ENCODE assay signal across 20 mouse cellular contexts in genomic region chr2:79518046-79518750, GRCm38 (mm10).
DNase-seq lines count a peak whose midpoint lies in the region; ATAC-seq and TF ChIP-seq lines count a peak whose summit lies in the region.
"Had no signal": no experiment of that assay in that cellular context is flagged by ENCODE, and none has a peak within 500 bp of the region (broad histone marks: within the 10 kb centered on the region; RNA-seq: fewer than 3 reads in every experiment).

No protein-coding gene starts in this region.

- H3K9ac ChIP-seq in lung, postnatal 0 days (replicated peaks; ENCODE audit: low read depth) = no peak overlapping the region
- H3K9ac ChIP-seq in intestine, embryonic 16.5 days (ENCODE audit: low read depth, low read length) = no peak overlapping the region
- H3K9ac ChIP-seq: neural tube, embryonic 12.5 days had no signal

- no peaks in the 10 kb centered on the region for H3K36me3 ChIP-seq in lung, postnatal 0 days (ENCODE audit: insufficient read depth, low read length)
- no peaks in the 10 kb centered on the region for H3K36me3 ChIP-seq in myocyte (ENCODE audit: control insufficient read depth, insufficient read depth)
- no peaks in the 10 kb centered on the region for H3K36me3 ChIP-seq in intestine, embryonic 16.5 days (ENCODE audit: control insufficient read depth, insufficient read depth, low read length)
- H3K36me3 ChIP-seq: limb, embryonic 10.5 days; neural tube, embryonic 12.5 days had no signal

- H3ac ChIP-seq in myocyte (ENCODE audit: control insufficient read depth, insufficient read length) = no peak overlapping the region

- no peaks in the 10 kb centered on the region for H3K4me1 ChIP-seq in lung, postnatal 0 days (ENCODE audit: insufficient read depth, low read depth, low read length)
- H3K4me1 ChIP-seq in intestine, embryonic 16.5 days (ENCODE audit: control insufficient read depth, insufficient read depth, low read length) = 0 out of 2 replicates have a peak, but pooled peaks cover 5% of the 10 kb centered on the region
- H3K4me1 ChIP-seq: limb, embryonic 10.5 days; neural tube, embryonic 12.5 days had no signal

- no peak overlapping the region for H3K4me3 ChIP-seq in lung, postnatal 0 days (ENCODE audit: low read depth, low read length)
- H3K4me3 ChIP-seq in myocyte = no peak overlapping the region
- no peak overlapping the region for H3K4me3 ChIP-seq in intestine, embryonic 16.5 days (ENCODE audit: low read length)
- H3K4me3 ChIP-seq: limb, embryonic 10.5 days; neural tube, embryonic 12.5 days had no signal

- DNase-seq in adrenal gland, postnatal 14 days = peak; percentile 5
- no peak for DNase-seq in adrenal gland, postnatal 10 days
- peak; percentile 74 for DNase-seq in lung, postnatal 0 days (ENCODE audit: low spot score)
- no peak for DNase-seq in spleen, adult 18-20 months
- DNase-seq: B cell, adult 2 months; cerebellum, adult 18-20 months; cerebellum, postnatal 36 days; gastrocnemius, postnatal 25 days; heart, postnatal 14 days; kidney, adult 2 months; kidney, postnatal 14 days; right cerebral cortex, postnatal 25 days had no signal

- TF ChIP-seq POLR2A in myocyte (IDR thresholded peaks at IDR 0.05; ENCODE audit: insufficient read length, low read depth) = no peak

- H3K9me3 ChIP-seq in lung, postnatal 0 days (ENCODE audit: low read length) = no peaks in the 10 kb centered on the region
- H3K9me3 ChIP-seq in intestine, embryonic 16.5 days (ENCODE audit: control insufficient read depth, low read length) = no peaks in the 10 kb centered on the region
- H3K9me3 ChIP-seq: limb, embryonic 10.5 days; neural tube, embryonic 12.5 days had no signal

- no peaks in the 10 kb centered on the region for H3K27me3 ChIP-seq in lung, postnatal 0 days (replicated peaks; ENCODE audit: insufficient read depth, low read length)
- H3K27me3 ChIP-seq in myocyte (ENCODE audit: control insufficient read depth, insufficient read depth, insufficient read length) = no peaks in the 10 kb centered on the region
- H3K27me3 ChIP-seq in intestine, embryonic 16.5 days (replicated peaks; ENCODE audit: control insufficient read depth, insufficient read depth, low read length) = no peaks in the 10 kb centered on the region
- H3K27me3 ChIP-seq: neural tube, embryonic 12.5 days had no signal

- WGBS in lung, postnatal 0 days = 38% methylated on average over 8 of the region's 8 CpGs
- 77% methylated on average over 8 of the region's 8 CpGs for WGBS in intestine, embryonic 16.5 days

- TF ChIP-seq EP300 in lung, postnatal 0 days (IDR thresholded peaks at IDR 0.05) = peak; percentile 30; the same call in 1 of the 2 replicates

- no peak overlapping the region for H3K27ac ChIP-seq in lung, postnatal 0 days (ENCODE audit: low read length)
- H3K27ac ChIP-seq in intestine, embryonic 16.5 days (ENCODE audit: low read length) = no peak overlapping the region
- H3K27ac ChIP-seq: limb, embryonic 10.5 days; neural tube, embryonic 12.5 days had no signal

- no peak overlapping the region for H3K4me2 ChIP-seq in lung, postnatal 0 days (replicated peaks; ENCODE audit: low read depth, low read length)
- peak overlapping the region; percentile 35 for H3K4me2 ChIP-seq in myocyte (ENCODE audit: low read depth)
- H3K4me2 ChIP-seq in intestine, embryonic 16.5 days (ENCODE audit: low read depth, low read length) = no peak overlapping the region
- H3K4me2 ChIP-seq: heart, embryonic 11.5 days; liver, embryonic 11.5 days; neural tube, embryonic 12.5 days had no signal

- peak; percentile 69 for ATAC-seq in common myeloid progenitor, adult 5-6 weeks (replicated peaks; ENCODE audit: low read depth, poor library complexity, severe bottlenecking)
- ATAC-seq in lung, postnatal 0 days = peak; percentile 82
- no peak for ATAC-seq in megakaryocyte-erythroid progenitor cell, adult 5-6 weeks (replicated peaks; ENCODE audit: low FRiP score, low TSS enrichment, poor library complexity, severe bottlenecking)
- ATAC-seq in intestine, embryonic 16.5 days = no peak

- TF ChIP-seq CTCF in lung, postnatal 0 days (IDR thresholded peaks at IDR 0.05) = no peak

- H3K79me2 ChIP-seq in myocyte (ENCODE audit: control insufficient read depth, insufficient read depth) = no peaks in the 10 kb centered on the region

TF ChIP-seq in myocyte, 11 proteins besides CTCF, POLR2A, EP300 and RAD21:
- peak; percentile 46; the same call in 1 of the 2 replicates for TF ChIP-seq CEBPB (IDR thresholded peaks at IDR 0.05; ENCODE audit: insufficient read depth, poor library complexity, severe bottlenecking)
- no peak for TF ChIP-seq E2F4 (IDR thresholded peaks at IDR 0.05; ENCODE audit: insufficient read depth)
- TF ChIP-seq MYOG (IDR thresholded peaks at IDR 0.05; ENCODE audit: control insufficient read depth in 1 of 3, insufficient read depth in 1 of 3, insufficient read length in 2 of 3, low read depth in 2 of 3) = no peak

Comparison
In these comparisons a context has a peak if more than half of its experiments do, and no peak if none do; other contexts are left out.
1. DNase-seq: peak in adrenal gland, postnatal 14 days (single experiment) and lung, postnatal 0 days (single experiment); none in adrenal gland, postnatal 10 days (single experiment) and spleen, adult 18-20 months (0 of 2).
2. ATAC-seq: peak in common myeloid progenitor, adult 5-6 weeks (single experiment) and lung, postnatal 0 days (single experiment); none in megakaryocyte-erythroid progenitor cell, adult 5-6 weeks (single experiment) and intestine, embryonic 16.5 days (single experiment).